Mouse (Mus musculus): ENCODE measurements around the gene Cnnm2.
A peak's percentile ranks its signal among the peaks of the same experiment; 100 is the strongest.

Gene Cnnm2

GRCm38 (mm10) chr19:46846056-46846455 is 84.7 kb downstream of the Cnnm2 start:
- DNase-seq (ENCODE audit: inconsistent ontology term): no peak

- DNase-seq (ENCODE audit: inconsistent ontology term): no peak
Observed at GRCm38 (mm10) chr19:46846459-46846858, 85.1 kb downstream of the Cnnm2 start.

- peak; percentile 52 for DNase-seq (ENCODE audit: inconsistent ontology term)
Observed at GRCm38 (mm10) chr19:46848381-46849268, 87.2 kb downstream of the Cnnm2 start.

- no peak for DNase-seq (ENCODE audit: inconsistent ontology term)
Observed at GRCm38 (mm10) chr19:46849443-46849997, 88.1 kb downstream of the Cnnm2 start.

- no peak for DNase-seq (ENCODE audit: inconsistent ontology term)
Observed at GRCm38 (mm10) chr19:46856232-46856631, 94.8 kb downstream of the Cnnm2 start.

- DNase-seq (ENCODE audit: inconsistent ontology term): no peak
Observed at GRCm38 (mm10) chr19:46856780-46857179, 95.4 kb downstream of the Cnnm2 start.

- peak; percentile 46 for DNase-seq (ENCODE audit: inconsistent ontology term)
Observed at GRCm38 (mm10) chr19:46857277-46857989, 96.0 kb downstream of the Cnnm2 start.

GRCm38 (mm10) chr19:46858200-46858599 is 96.8 kb downstream of the Cnnm2 start:
- no peak for DNase-seq (ENCODE audit: inconsistent ontology term)

- DNase-seq (ENCODE audit: inconsistent ontology term): no peak
Observed at GRCm38 (mm10) chr19:46862556-46862955, 101.2 kb downstream of the Cnnm2 start.

- DNase-seq (ENCODE audit: inconsistent ontology term): no peak
Observed at GRCm38 (mm10) chr19:46863236-46863927, 102.0 kb downstream of the Cnnm2 start.

- DNase-seq (ENCODE audit: inconsistent ontology term): no peak
Observed at GRCm38 (mm10) chr19:46864079-46864478, 102.7 kb downstream of the Cnnm2 start.

- DNase-seq (ENCODE audit: inconsistent ontology term): no peak
Observed at GRCm38 (mm10) chr19:46864731-46865331, 103.4 kb downstream of the Cnnm2 start.

- DNase-seq (ENCODE audit: inconsistent ontology term): no peak
Observed at GRCm38 (mm10) chr19:46865381-46865780, 104.0 kb downstream of the Cnnm2 start.

- no peak for DNase-seq (ENCODE audit: inconsistent ontology term)
Observed at GRCm38 (mm10) chr19:46869049-46869448, 107.7 kb downstream of the Cnnm2 start.

GRCm38 (mm10) chr19:46869526-46869925 is 108.1 kb downstream of the Cnnm2 start:
- peak; percentile 60 for DNase-seq (ENCODE audit: inconsistent ontology term)

GRCm38 (mm10) chr19:46871096-46871495 is 109.7 kb downstream of the Cnnm2 start:
- DNase-seq (ENCODE audit: inconsistent ontology term): no peak

- DNase-seq (ENCODE audit: inconsistent ontology term): no peak
Observed at GRCm38 (mm10) chr19:46871651-46872050, 110.3 kb downstream of the Cnnm2 start.

GRCm38 (mm10) chr19:46873924-46874323 is 112.5 kb downstream of the Cnnm2 start:
- no peak for DNase-seq (ENCODE audit: inconsistent ontology term)

- peak; percentile 64 for DNase-seq (ENCODE audit: inconsistent ontology term)
Observed at GRCm38 (mm10) chr19:46875790-46876189, 114.4 kb downstream of the Cnnm2 start.

- DNase-seq (ENCODE audit: inconsistent ontology term): no peak
Observed at GRCm38 (mm10) chr19:46877886-46878285, 116.5 kb downstream of the Cnnm2 start.

GRCm38 (mm10) chr19:46878346-46878745 is 117.0 kb downstream of the Cnnm2 start:
- peak; percentile 55 for DNase-seq (ENCODE audit: inconsistent ontology term)
